Mouse (Mus musculus) testis, postnatal 14 days (tissue): ENCODE measurements around the gene Farp1.
A peak's percentile ranks its signal among the peaks of the same experiment; 100 is the strongest.

Experiments
- DNase-seq: peaks from one replicate; pipeline ENCODE4 v3.0.0; 2021; ENCODE audit warnings: low spot score

Farp1 gene

DNA sequence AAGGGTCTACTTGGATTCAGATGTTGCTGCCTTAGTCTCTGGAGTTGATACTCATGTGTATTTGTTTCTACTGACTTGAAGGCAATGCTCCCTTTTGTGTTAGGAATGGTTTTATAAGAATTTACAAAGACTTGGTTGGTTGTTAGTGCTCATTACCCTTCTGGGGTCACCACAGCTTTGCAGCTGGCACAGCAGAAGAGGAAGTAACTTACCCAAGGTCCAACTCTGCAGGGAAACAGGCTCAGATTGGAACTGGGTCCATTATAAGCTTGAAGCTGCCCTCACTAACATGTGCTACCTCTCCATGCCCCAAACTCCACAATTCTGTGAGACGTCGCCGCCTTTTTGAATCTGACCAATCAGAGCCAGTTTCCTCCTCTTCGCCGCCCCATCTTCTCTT lies 22.8 kb downstream of the Farp1 start:
- no peak for DNase-seq

DNA sequence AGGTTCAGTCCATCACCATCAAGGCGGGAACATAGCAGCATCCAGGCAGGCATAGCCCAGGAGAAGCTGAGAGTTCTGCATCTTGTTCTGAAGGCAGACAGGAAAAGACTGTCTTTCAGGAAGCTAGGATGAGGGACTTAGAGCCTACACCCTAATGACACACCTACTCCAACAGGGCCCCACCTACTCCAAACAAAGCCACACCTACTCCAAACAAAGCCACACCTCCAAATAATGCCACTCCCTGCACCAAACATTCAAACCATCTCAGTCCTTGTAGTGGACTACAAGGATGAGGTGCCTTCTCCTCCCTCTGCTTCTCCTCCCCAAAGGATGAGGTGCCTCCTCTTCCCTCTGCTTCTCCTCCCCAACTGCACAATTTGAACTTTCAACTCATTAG lies 23.5 kb downstream of the Farp1 start:
- no peak for DNase-seq

DNA sequence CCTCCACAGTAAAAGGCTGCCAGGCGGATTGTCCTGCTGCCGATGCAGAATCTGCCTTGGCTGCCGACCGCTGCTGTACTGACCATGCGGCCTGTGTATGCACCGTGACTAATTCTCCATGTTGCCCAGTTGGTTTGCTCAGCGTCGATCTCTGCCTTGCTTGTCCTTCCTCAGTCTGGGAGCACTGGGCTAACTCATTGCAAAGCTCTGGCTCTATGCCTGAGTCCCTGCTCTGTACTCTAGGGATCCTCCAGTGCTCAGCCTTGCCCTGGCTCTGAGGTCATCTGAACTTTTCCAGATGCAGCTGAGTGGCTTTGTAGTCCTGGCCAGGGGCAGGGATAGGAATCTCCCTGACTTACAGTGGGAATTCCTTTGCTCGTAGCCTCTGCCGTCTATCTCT lies 24.3 kb downstream of the Farp1 start:
- no peak for DNase-seq

DNA sequence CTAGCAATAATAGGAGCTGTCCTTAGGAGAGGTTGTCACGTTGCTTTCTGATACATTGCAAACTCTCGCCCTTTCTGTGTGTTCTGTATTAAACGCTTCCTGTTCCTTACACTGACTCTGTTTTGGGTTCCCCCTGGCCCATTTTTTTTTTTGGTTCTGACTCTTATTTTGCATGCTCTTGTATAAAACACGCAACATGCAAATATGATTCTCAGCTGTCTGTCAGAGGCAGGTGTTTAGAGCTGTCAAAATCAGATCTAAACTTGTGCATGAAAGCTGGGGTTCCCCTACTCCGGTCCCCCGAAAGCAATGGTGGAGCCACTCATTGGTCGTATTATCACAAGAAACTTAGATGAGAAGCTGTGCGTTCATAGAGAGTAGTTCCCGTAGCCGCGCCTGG lies 25.5 kb downstream of the Farp1 start:
- no peak for DNase-seq

DNA sequence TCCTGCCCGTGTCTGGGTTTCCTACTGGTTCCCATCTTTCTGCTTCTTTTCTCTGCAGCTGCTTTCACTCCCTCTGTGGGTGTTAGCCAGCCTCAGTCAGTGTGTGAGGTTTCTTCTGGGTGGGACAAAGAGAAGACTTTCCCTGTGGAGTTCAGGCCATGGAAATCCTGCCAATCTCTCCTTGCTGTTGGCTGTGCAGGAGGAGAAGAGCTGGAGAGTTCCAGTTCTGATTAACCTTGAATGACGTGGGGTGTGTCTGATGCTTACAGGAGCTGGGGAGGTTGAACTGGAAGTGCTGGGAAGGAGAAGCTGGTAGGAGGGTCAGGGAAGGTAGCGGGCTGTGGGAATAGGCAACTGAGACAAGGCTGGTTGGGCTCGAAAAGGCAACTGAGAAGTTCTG lies 26.7 kb downstream of the Farp1 start:
- DNase-seq, result peak; percentile 36

DNA sequence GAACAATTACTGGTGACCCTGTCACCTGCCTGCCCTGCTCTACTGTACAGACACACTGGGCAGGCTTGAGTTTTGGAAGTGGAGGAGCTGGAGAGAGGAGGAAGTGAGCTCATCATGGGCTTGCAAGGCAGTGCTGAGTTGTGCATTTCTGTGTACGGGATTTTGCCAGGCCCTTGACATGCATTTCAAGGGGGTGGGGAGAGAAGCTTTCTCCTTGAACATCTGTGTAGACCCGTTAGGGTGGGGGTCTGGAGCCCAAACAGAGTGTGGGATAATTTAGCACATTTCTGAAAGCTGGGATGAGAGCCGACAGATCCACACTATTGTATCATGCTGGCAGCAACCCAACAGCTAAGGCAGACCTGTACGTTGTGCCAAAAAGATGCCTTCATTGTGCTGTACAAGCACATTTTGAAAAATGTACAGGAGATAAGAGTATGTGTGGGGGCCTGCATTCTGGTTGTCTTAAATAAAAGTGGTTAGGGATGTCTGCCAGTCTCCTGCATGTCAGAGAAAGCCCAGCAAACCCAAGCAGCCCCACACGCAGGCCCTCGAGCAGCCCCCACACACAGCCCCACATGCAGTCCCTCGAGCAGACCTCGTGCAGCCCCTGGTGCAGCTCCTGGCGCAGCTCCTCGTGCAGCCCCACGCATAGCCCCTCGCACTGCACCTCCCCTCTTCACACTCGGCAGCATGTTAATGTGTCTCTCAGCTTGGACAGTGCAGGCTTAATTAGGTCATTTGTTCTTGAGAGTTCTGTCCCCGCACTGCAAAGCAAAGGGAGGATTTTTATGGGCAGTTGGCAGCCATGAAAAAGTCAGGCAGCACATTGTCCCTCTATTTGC lies 27.5 kb downstream of the Farp1 start:
- DNase-seq, result no peak

DNA sequence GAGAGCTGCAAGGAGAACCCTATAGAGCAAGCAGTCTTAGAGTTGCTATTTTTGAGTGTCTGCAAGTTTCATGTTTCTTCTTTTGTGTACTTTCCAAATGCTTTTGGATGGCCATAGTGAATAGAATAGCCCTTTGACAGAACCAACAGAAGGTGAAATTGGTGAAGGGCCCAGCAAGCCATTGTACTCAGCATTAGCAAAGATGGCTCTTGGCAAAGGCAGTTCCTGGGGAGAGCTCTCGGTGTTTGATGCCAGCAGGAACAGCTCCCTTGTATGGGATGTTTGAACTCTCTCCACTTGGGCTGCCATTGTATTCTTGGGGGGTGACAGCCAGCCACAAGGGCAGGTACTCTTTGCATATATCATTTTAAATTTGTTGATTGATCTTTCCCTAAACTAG lies 29.7 kb downstream of the Farp1 start:
- DNase-seq, result no peak

DNA sequence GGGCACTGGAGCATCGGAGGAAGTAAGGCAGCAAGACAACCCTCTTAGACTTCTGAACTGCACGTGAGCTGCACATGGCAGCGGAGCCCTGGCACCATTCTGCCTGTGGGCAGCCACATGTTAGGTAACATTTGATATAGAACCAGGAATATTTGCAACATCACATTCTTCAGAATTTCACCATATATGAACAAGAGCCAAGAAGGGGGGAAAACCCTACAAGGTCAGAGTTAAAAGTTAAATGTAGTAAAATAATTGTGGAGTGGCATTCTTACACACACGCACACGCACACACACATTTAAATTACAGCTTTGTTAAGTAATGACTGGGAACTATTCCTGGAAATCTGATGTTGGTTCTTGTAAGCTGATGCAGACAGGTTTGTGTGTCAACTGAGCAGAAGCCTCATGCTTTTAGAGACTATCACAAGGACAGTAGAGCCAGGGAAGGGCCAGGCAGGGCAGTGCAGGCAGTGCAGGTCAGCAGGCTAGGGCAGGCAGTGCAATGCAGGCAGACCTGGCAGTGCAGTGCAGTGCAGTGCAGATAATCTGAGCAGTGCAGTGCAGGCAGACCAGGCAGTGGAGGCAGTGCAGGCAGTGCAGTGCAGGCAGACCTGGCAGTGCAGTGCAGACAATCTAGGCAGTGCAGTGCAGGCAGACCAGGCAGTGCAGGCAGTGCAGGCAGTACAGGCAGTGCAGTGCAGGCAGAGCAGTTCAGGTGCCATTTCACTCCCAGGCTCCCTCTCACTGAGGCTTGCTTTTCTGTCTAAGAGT lies 38.3 kb downstream of the Farp1 start:
- DNase-seq, result no peak

DNA sequence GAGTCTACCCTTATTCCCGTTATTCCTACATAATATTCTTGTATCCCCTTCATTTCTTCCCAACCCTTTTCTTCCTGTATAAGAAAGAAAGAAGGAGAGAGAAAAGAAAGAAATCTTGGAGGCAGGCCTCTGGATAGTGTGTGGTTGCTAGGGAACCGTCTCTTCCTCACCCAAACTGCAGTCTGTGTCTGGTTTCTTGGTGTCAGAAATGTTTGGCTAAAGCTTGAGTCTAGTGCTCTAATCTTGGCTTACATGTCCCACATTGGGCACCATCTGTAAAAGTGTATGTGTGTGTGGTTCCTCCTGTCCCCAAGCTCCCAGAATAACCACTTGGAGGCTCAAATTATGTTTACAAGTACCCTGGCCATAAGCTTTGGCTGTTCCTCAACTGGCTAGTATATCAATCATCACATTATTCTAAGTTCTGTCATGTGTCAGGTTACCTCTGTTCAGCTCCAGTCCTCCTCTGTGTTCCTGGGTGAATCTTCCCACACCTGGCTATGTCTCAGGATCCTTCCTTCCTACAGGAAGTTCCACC lies 39.3 kb downstream of the Farp1 start:
- no peak for DNase-seq

DNA sequence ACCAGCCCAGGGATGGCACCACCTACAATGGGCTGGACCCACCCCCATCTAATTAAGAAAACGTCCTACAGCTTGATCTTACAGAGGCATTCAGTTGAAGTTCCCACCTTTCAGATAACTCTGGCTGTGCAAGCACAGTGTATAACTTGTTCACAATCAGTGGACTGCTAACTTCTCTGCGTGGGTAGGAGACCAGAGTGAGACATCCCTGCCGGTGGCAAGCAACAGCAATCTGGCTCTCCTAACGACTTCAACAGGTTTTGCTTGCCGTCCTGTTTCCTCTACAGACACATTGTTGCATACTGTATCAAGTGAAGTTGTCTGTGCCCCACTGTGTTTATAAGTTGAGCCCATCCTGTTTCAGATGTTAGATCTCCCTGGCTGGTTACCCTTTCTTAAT lies 45.7 kb downstream of the Farp1 start:
- no peak for DNase-seq

DNA sequence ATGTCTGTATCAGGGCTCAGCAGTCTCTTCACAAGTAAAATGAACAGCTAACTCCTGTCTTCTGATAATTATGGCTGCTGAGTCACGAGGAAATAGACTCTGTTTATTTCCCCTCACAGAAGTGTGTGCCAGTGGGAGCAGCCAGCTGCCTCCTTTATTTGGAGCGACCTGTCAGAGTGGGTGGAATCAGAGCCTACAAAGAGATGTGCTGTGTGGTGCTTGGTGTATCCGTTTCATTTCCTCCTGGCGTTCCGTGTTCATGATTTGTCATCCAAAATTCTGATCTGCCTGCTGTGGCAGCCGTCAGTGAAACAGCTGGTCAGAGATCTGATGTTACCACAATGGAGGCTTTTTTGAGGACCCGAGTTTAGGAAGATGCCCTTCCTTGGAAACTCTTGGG lies 47.3 kb downstream of the Farp1 start:
- no peak for DNase-seq

DNA sequence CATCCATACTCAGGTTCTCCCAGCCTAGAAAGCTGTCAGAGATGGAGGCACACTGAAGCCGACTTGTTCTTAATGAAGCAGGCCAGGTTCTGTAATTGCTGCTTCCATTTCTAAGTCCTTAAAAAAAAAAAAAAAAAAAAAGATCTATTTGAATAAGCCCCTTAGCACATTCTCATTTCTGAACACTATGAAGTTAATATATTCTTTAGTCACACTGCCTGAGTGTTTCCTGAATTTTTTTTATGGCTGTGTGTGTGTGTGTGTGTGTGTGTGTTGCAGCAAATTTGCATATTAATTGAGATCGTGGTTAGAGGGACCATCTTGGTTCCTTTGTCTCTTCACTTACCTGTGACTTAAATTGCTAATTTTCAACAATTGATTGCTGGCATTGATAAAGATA lies 47.8 kb downstream of the Farp1 start:
- DNase-seq, result no peak

DNA sequence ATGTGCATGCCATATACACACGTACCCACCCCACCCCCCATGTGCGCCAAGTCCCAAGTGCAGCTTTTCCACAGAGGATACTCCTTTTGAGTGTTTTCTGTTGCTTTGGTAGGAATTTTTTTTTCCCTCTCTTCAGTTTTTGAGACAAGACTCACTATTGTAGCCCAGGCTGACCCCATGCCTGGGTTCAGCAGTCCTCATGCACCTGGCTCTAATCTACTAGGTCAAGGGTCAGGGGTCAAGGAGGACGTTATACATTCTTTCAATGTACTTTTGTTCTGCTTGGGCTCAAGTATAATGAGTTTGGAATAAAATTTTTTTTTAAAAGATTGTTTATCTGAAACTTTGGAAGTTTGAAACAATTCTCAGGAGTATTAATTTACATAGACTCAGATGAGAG lies 48.4 kb downstream of the Farp1 start:
- DNase-seq, result no peak

DNA sequence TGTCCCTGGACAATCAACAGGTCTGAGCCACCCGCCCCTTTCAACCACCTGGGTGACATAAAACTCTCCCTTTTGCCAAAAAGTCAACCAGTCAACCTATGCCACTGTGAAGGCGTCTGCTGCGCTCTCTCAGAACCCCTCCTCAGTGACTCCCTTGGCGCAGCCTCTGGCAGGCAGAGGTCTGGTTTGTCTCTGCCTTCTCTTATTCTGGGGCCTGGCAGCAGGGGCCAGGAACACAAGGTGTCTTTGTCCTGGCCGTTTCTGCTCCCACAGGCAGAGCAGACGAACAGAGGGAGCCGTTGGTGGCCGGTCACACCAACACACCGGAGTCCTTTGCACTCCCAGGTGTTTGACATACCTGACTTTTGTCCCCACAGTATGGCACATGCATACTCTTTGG lies 57.5 kb downstream of the Farp1 start:
- DNase-seq, result no peak

DNA sequence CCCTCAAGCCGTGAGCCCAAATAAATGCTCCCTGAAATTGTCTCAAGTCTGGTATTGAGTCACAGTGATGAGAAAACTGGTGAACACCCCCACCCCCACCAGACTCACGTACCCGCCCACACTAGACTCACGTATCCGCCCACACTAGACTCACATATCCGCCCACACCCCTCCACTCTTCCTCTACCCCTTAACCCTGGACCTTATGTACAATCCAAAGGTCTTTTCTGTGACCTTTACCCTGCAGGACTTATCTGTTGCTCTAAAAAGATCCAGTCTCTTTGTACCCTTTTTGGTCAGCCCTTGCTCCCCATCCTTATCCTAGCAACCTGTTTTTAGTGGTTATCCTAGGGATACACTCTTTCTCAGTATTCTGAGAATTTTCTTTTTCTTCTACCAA lies 58.9 kb downstream of the Farp1 start:
- no peak for DNase-seq

DNA sequence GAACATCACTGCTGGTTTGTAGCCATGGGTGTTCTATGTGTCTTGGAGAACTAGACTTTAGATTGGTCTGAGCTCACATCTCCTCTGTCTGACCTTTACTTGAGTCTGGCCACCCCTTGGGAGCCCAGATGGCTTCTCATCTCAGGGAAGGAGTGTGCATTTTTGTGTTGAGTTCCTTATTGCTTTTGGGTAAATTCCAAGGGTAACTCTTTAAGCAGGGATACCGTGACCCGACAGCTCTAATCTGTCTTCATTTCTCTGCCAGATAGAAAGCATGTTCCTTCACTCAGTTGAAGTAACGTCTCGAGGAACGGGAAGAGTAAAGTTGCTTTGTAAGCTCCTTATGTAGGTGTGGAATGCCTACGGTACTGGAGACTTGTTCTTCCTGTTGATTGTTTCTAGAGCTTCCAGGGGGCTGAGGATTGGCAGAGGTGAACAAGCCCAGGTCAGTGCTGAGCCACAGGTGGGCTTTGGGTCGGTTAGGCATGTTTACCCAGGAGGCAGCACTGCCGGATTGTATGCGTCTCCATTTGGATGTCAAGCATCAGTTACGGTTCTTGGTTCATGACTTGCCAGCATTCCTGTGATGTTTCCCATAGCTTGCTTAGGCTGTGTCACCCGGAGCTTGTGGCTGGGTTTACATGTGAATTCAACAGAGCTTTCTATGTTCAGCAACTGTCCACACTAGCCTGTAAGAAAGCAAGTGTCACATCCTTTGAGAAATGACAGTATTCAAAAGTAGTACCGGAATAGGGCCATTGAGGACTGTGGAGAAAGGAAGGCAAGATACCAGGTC lies 62.8 kb downstream of the Farp1 start:
- no peak for DNase-seq

DNA sequence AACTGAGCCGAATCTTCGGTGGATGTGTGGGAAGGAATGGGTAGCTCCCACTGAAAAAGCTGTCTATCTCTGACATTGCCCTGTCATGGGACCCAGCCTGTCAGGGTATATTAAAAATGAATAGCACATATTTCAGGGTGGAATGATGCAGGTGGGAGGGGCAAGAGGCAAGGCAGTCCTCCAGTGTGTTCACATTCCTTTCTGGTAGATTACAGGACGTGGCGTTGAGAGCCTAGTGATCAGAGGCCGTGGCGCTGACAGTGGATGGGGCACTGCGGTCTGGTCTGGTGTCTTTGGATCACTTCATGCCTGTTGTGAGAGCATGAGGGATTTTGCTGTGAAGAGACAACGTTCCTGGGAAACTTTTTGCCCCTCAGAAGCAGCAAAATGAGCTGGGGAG lies 64.1 kb downstream of the Farp1 start:
- no peak for DNase-seq

DNA sequence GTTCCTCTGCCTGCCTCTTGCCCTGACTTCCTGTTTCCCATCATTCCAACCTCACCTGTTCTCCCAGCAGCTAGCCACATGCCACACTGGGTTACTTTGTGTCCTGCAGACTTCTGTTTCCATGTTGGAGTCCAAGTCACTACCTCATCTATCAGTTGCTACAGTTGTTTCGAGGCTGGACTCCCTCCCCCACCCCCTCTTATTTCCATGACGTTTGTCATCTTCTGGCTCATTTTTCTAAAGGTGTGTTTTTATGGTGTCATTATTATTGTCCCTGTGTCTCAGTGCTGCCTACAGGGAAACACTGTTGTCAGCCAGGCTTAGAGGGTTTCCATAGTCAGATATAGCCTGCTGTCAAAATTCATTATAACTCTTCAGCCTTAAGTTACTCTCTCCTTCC lies 64.9 kb downstream of the Farp1 start:
- DNase-seq, result no peak

DNA sequence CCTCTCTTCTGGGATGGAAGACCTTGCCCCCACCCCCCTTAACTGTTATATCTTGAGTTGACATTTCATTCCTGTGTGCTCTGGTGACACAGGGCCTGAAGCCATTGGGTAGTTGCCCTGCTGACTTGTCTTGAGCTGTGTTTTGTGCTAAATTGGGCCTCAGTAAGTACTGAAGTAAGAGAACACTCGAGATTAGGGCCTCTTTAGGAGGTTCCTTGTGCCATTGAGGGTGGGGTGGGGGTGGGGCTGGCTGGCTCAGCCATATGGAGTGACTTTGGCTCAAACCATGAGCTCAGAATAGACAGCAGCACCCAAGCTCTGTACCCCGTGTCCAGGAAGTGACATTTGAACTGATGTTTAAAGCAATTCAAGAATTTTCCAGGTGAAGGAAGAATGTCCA lies 65.8 kb downstream of the Farp1 start:
- no peak for DNase-seq

DNA sequence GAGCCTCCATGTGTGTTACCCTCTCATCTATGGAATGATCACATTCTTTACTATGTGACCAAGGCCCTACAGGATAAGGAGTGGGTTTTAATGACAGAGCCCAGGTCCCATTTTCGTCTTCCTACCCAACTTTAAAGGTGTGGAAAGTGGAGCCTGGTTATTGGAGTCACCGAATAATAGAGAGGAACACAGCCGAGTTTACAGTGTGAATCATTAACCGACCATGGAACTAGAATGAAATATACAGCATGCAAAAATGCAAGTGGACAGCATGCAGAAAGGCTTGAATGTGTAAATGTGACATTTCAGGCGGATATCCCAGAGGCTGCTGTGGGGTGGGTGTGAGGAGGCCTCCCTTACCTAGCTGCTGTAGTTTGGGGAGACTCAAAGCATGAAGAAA lies 66.5 kb downstream of the Farp1 start:
- no peak for DNase-seq

DNA sequence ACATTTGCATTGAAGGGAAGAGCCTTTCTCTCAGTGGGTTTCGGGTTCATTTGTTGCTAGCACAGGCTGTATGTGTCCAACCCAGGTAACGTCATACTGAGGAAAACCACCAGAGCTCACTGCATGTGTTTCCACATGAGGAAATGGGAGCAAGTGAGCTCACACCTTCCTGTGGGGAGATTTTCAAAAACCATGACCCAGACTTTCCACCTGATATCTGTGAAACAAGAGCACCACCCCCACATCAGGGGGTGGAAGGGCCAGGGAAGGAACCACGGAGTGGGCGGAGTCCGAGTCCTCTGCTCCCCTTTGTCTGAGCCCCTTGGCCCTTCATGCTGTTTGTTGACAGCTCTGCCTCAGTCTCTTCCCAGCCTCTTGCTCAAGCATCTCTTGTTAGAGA lies 67.6 kb downstream of the Farp1 start:
- no peak for DNase-seq

DNA sequence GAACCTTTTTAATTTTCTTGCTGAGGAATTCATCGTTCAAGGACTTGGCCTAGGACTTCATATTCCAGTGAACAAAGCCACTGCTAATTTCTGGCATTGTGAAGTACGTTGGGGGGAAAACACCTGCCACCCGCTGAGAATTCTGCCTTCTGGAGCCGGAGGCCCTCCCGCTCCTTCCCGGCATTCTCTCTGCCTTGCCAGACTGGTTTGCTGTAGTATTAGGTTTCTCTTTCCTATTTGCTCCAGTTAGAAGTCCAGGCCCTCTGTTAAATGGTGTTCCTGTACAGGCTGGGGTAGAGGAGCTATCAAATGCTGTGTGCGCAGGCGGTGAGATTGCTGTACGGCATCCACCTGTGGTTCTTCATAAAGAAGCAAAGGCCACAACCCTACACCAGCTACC lies 68.5 kb downstream of the Farp1 start:
- no peak for DNase-seq
